Mouse (Mus musculus) embryo, embryonic 10 days (tissue): Measurements from ENCODE around the gene Rab28.

Source experiments
- DNase-seq: peaks from one replicate; pipeline ENCODE4 v3.0.0-alpha.2; 2015; ENCODE audit warnings: low spot score

The Rab28 gene

GRCm38 (mm10) chr5:41627224-41628144 is 80.5 kb downstream of the Rab28 start:
- no peak for DNase-seq

DNA sequence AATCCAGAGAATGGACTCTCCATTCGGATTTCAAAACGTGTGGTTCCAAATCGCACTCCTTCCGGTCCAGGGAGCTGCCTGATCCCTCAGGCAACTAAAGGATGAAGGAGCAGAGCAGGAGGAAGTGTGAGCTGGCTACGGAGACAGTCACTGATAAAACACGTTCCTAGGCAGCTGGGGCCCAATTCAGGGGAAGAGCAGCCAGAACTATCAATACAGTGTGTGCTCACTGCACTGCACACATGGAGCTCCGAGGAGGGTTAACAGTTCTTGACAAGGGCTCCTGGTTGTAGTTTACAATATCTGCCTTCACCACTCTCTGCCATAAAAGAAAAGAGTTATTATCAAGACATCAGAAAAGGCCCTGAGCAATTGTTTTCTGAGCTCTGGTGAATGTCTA is 82.4 kb downstream of the Rab28 start:
- peak; percentile 6 for DNase-seq

DNA sequence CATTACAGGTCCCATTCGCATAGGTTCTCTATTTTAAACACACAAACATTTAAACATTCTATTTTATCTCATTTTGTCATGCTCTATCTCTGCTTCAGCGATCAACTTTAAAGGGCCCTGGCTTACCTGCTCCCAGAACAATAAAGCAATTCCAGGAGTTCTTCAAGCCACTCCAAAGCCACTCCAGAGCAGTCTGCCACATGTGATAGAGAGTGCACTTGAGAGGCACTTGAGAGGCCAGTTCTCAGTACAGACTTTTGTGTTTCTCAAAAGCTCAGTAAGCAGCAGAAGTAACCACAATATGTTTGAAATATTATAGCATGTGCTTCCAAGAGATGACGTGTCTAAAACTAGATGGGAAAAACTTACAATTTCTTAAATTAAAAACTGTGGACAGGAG is 86.2 kb downstream of the Rab28 start:
- DNase-seq = no peak

DNA sequence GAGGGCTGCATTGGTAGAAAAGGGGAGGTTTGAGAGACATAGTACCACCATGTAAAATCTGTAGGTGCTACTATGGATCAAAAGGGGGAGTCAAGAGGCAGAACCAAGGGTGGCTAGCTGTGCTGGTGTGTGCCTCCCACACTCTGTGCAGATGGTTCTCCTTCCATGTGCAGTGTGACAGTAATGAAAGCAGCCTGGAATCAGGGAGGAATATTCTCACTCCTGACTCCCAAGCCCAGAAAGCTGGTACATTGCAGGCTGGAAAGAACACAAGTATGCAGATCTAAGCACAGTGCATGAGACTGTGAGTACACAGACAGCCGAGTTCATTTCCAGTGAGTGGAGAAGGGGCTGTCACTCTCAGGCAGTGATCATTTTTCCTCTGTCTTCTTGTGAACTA is 89.0 kb downstream of the Rab28 start:
- DNase-seq = no peak

- no peak for DNase-seq
These were observed 97.4 kb downstream of the Rab28 start for GRCm38 (mm10) chr5:41610447-41611030.

DNA sequence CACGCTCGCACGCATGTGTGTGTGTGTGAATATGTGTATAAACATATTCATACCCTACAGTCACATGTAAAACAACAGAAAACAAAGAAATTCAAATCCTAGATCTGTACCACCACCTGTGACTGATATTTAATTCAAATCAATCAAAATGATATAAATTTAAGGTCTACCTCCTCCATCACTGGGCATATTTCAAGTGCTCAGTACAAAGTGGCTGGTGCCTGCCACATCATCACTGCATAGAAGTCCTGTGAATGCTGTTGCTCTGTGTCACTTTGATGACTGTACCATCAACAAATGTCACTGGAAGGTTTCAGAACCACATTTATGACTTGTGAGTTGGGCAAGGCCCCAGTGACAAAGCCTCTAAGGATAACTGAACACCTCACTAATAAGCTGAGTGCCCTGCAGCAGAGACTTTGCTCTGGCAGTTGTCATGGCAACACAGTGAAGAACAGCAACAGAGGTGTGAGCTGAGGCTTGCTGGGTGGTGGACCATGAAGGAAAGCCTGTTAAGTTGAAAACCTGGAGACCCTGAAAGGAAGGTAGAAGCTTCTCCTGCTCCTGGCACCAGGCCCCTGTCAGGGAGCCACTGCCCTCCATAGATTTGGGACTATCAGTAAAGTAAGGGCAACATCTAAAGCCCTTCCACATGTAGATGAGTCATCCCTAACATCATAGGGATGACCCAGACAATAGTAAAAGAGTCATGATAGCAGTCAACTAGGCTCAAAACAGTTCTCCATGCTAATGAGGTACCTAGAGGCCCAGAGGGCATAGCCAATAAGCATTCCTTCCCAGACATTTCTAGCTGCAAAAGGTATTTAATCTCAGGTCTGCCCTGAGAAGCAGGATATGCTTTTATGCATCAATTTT is 111.5 kb downstream of the Rab28 start:
- no peak for DNase-seq

DNA sequence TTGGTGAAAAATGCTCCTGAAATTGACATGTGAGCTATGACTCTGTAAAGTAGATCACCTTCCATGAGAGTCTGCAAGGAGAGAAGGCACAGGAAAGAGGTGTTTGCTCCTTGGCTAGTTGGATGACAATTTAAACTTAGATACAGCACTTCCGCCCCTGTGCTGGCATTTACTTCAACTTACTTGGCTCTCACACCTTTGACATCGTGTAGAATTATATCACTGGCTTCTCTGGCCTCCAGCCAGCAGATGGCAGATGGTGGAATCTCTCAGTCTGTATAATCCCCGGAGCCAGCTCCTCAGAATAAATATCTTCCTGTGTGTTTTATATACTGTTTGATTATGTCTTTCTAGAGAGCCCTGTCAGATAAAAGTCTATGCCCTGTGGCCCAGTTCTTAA is 112.8 kb downstream of the Rab28 start:
- no peak for DNase-seq

DNA sequence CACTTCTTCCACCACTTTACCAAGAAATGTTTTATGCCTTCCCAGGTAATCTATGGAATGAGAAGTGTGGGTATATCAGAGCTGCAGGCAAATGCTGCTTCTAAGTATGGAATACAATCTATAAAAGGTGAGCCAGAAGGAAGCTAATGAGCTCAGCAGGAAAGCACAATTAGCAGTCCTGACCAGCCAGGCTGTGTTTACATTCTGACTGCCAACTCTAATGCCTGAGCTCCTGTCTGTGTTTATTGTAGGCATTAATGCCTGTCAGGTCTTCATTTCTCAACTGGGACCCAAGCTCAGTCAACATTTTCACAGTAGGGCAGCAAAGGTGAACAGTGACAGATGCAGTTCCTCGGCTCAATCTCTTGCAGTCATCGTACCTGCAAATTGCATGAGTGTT is 129.9 kb downstream of the Rab28 start:
- DNase-seq = no peak
